Mouse (Mus musculus) intestine, embryonic 16.5 days (tissue): ENCODE data around the gene Uvrag. TPM values are rescaled to one million over a fixed set of nuclear protein-coding genes. Genes with fewer than 3 reads are reported as not detected.

ENCODE experiments used
- ATAC-seq: fragments of 200-750 bp; cut with Nextera tagmentation; 2 replicates; pipeline ENCODE4 v1.8.0; 2017; ENCODE audit warnings: moderate TSS enrichment, moderate library complexity
- H3K27ac ChIP-seq: fragments of 300-500 bp; sonication (generic); 2 replicates; pipeline ENCODE4 v1.5.1; 2014; ENCODE audit warnings: mild to moderate bottlenecking, low read length
- H3K27me3 ChIP-seq: fragments of 300-500 bp; sonication (generic); replicated peaks from 2 replicates; pipeline ENCODE4 v1.6.1; 2014; ENCODE audit warnings: low read length, control low read depth, mixed read lengths; ENCODE audit not compliant: control insufficient read depth, insufficient read depth
- H3K36me3 ChIP-seq: fragments of 300-500 bp; sonication (generic); 2 replicates; pipeline ENCODE4 v1.6.1; 2014; ENCODE audit warnings: low read length, control low read depth; ENCODE audit not compliant: control insufficient read depth, insufficient read depth
- H3K4me1 ChIP-seq: fragments of 300-500 bp; sonication (generic); 2 replicates; pipeline ENCODE4 v1.6.1; 2014; ENCODE audit warnings: low read length, control low read depth, mixed read lengths; ENCODE audit not compliant: control insufficient read depth, insufficient read depth
- H3K4me2 ChIP-seq: fragments of 300-500 bp; sonication (generic); 2 replicates; pipeline ENCODE4 v1.6.1; 2014; ENCODE audit warnings: low read depth, low read length, control low read depth
- H3K4me3 ChIP-seq: fragments of 300-500 bp; sonication (generic); 2 replicates; pipeline ENCODE4 v1.5.1; 2014; ENCODE audit warnings: mild to moderate bottlenecking, low read length
- H3K9ac ChIP-seq: fragments of 300-500 bp; sonication (generic); 2 replicates; pipeline ENCODE4 v1.6.1; 2014; ENCODE audit warnings: low read depth, low read length
- H3K9me3 ChIP-seq: fragments of 300-500 bp; sonication (generic); 2 replicates; pipeline ENCODE4 v1.6.1; 2016; ENCODE audit warnings: low read length, control low read depth; ENCODE audit not compliant: control insufficient read depth
- WGBS: fragments of 180-500 bp; shearing (Covaris S2); extraction: QIAGEN DNeasy Blood & Tissue Kit; methylation state at CpG from one replicate; pipeline ENCODE4 v1.1.7; 2014; 5-methylcytosine and 5-hydroxymethylcytosine counted together
- polyA plus RNA-seq: library from polyadenylated mRNA; unstranded; fragments of >200 nt; fragmentation: Nextera tagmentation; extraction: Ambion mirVana; gene quantifications from 2 replicates; pipeline ENCODE4 v1.2.1, GENCODE M21; 2015

Uvrag gene
- polyA plus RNA-seq, 1 experiment from 2014 or later: 17.4 TPM

GRCm38 (mm10) chr7:99137541-99137940, 3.4 kb downstream of the Uvrag start:
- Histone ChIP-seq H3K27me3 (no peaks in the 10 kb centered on the region), H3K9ac (no peak overlapping the region), H3K27ac (no peak overlapping the region), H3K9me3 (0 out of 2 replicates have a peak, but pooled peaks cover 5% of the 10 kb centered on the region), H3K4me2 (no peak overlapping the region), H3K4me3 (no peak overlapping the region), H3K36me3 (no peaks in the 10 kb centered on the region), H3K4me1 (peaks cover 20% of the 10 kb centered on the region)
- ATAC-seq: no peak
- whole genome bisulfite sequencing: 100% methylated on average over 4 of the region's 4 CpGs

GRCm38 (mm10) chr7:99136789-99137188, 4.2 kb downstream of the Uvrag start:
- no peak for ATAC-seq
- WGBS: 51% methylated on average over 6 of the region's 6 CpGs
- 0 out of 2 replicates have a peak, but pooled peaks cover 5% of the 10 kb centered on the region for H3K9me3 ChIP-seq

GRCm38 (mm10) chr7:99133811-99134402, 7.0 kb downstream of the Uvrag start:
- H3K9me3 ChIP-seq: 0 out of 2 replicates have a peak, but pooled peaks cover 5% of the 10 kb centered on the region
- no peak overlapping the region for H3K4me3 ChIP-seq
- H3K4me2 ChIP-seq: 0 out of 2 replicates have a peak overlapping the region, but pooled peaks have one; percentile 14
- H3K9ac ChIP-seq: no peak overlapping the region
- H3K36me3 ChIP-seq: no peaks in the 10 kb centered on the region
- H3K27ac ChIP-seq: peak overlapping the region; percentile 61
- H3K4me1 ChIP-seq: peaks cover 31% of the 10 kb centered on the region
- no peak for ATAC-seq
- 76% methylated on average over 8 of the region's 8 CpGs for WGBS
- H3K27me3 ChIP-seq: no peaks in the 10 kb centered on the region

More at GRCm38 (mm10) chr7:99136789-99137188, 4.2 kb downstream of the Uvrag start:
- Histone ChIP-seq H3K36me3 (no peaks in the 10 kb centered on the region), H3K27ac (no peak overlapping the region), H3K27me3 (no peaks in the 10 kb centered on the region), H3K4me3 (no peak overlapping the region), H3K4me1 (peaks cover 21% of the 10 kb centered on the region), H3K9ac (no peak overlapping the region), H3K4me2 (no peak overlapping the region)

DNA sequence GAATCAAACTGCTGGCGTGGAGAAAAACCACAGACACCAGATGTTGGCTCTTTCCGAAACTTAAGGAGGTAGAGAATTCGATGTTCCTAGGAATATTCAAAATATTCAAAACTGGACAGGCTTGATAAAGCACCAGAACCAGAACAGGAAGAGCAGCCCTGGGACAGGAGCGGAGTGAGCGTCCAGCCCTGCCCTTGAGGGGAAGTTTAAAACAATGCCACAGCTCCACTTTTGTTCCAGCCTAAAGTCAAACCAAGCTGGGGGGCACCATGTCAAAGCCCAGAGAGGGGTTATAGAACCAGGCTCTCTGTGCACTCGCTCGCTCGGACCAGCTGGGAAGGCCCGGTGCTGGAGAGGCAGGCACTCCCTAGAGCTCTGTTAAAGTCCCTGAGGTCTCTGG, 8.3 kb downstream of the Uvrag start:
- no peak overlapping the region for H3K4me3 ChIP-seq
- peak overlapping the region; percentile 70 for H3K27ac ChIP-seq
- peaks cover 40% of the 10 kb centered on the region for H3K4me1 ChIP-seq
- H3K36me3 ChIP-seq: no peaks in the 10 kb centered on the region
- no peak overlapping the region for H3K9ac ChIP-seq
- H3K9me3 ChIP-seq: 0 out of 2 replicates have a peak, but pooled peaks cover 5% of the 10 kb centered on the region
- 60% methylated on average over 9 of the region's 9 CpGs for WGBS
- H3K27me3 ChIP-seq: no peaks in the 10 kb centered on the region
- ATAC-seq: no peak
- peak overlapping the region; percentile 20; the same call in 1 of the 2 replicates for H3K4me2 ChIP-seq

DNA sequence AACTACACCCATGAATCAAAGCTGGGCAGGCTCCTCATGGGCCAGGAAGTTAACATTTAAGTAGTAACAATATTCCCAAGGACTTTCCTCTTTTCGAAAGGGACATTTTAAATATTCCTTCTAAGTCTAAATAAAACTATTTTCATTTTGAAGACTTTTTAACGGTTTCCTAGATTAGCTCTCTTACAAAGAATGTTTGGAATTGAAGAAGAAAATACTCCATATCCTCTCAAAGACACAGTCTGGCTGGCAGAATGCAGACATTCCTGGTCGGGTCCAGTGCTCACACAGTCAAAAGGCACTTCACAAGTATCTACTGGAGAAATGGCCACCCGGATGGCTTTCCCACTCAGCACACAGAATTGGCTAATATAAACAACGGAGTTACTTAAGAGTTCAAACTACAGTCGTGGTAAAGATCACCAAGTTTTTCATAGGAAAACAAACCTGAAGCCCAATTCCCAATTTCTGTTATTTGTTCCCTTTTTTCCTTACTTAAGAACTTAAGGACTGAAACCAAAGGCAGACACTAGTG, 9.1 kb downstream of the Uvrag start:
- no peak overlapping the region; the same call in 1 of the 2 replicates for H3K4me2 ChIP-seq
- H3K9ac ChIP-seq: no peak overlapping the region
- H3K27ac ChIP-seq: peak overlapping the region; percentile 70
- no peaks in the 10 kb centered on the region for H3K36me3 ChIP-seq
- H3K9me3 ChIP-seq: 0 out of 2 replicates have a peak, but pooled peaks cover 5% of the 10 kb centered on the region
- peaks cover 44% of the 10 kb centered on the region for H3K4me1 ChIP-seq
- WGBS: 44% methylated on average over 6 of the region's 6 CpGs
- H3K4me3 ChIP-seq: no peak overlapping the region
- no peak for ATAC-seq
- H3K27me3 ChIP-seq: no peaks in the 10 kb centered on the region

GRCm38 (mm10) chr7:99128965-99129364, 12.0 kb downstream of the Uvrag start:
- Histone ChIP-seq H3K27ac (no peak overlapping the region), H3K27me3 (no peaks in the 10 kb centered on the region), H3K4me1 (peaks cover 47% of the 10 kb centered on the region), H3K36me3 (no peaks in the 10 kb centered on the region; the same call in 1 of the 2 replicates), H3K9ac (no peak overlapping the region), H3K9me3 (no peaks in the 10 kb centered on the region), H3K4me2 (no peak overlapping the region), H3K4me3 (no peak overlapping the region)
- no peak for ATAC-seq
- 91% methylated on average over 8 of the region's 8 CpGs for WGBS

- Histone ChIP-seq H3K27ac (no peak overlapping the region; the same call in 1 of the 2 replicates), H3K4me1 (peaks cover 44% of the 10 kb centered on the region), H3K27me3 (no peaks in the 10 kb centered on the region), H3K9ac (peak overlapping the region; percentile 49; the same call in 1 of the 2 replicates), H3K36me3 (no peaks in the 10 kb centered on the region; the same call in 1 of the 2 replicates), H3K4me2 (no peak overlapping the region), H3K9me3 (no peaks in the 10 kb centered on the region), H3K4me3 (no peak overlapping the region)
- ATAC-seq: 0 out of 2 replicates have a peak, but pooled peaks have one; percentile 34
- 36% methylated on average over 10 of the region's 10 CpGs for WGBS
These were observed 12.7 kb downstream of the Uvrag start for GRCm38 (mm10) chr7:99128020-99128950.

- Histone ChIP-seq H3K4me3 (no peak overlapping the region), H3K27ac (no peak overlapping the region), H3K4me1 (peaks cover 40% of the 10 kb centered on the region), H3K27me3 (no peaks in the 10 kb centered on the region), H3K9ac (no peak overlapping the region), H3K4me2 (no peak overlapping the region), H3K36me3 (no peaks in the 10 kb centered on the region; the same call in 1 of the 2 replicates), H3K9me3 (no peaks in the 10 kb centered on the region)
- WGBS: 67% methylated on average over 8 of the region's 8 CpGs
- no peak for ATAC-seq
These were observed 14.9 kb downstream of the Uvrag start for GRCm38 (mm10) chr7:99126057-99126456.

DNA sequence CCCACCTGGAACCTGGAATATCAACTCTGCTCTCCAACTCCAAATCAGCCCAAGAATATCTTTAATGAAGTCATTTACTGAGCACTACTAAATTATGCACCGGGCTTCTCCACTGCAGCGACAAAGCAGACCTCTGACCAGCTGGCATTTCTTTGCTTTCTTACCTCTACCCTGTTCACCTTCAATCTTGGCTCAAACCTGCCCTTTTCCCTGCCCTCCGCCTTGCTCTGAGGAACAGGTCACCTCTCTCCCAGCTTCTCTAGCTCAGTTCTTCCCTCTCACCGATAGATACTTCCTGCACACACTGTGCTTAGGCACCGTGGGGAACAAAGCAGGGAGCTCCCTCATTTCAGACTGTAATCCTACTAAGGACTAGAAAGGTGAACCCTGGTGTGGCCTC, 18.3 kb downstream of the Uvrag start:
- whole genome bisulfite sequencing: 79% methylated on average over 5 of the region's 5 CpGs
- H3K9me3 ChIP-seq: no peaks in the 10 kb centered on the region
- H3K9ac ChIP-seq: no peak overlapping the region
- ATAC-seq: no peak
- no peaks in the 10 kb centered on the region for H3K27me3 ChIP-seq
- H3K4me2 ChIP-seq: no peak overlapping the region
- H3K27ac ChIP-seq: no peak overlapping the region
- H3K4me1 ChIP-seq: peaks cover 10% of the 10 kb centered on the region
- no peaks in the 10 kb centered on the region; the same call in 1 of the 2 replicates for H3K36me3 ChIP-seq
- no peak overlapping the region for H3K4me3 ChIP-seq
